Mouse (Mus musculus): ENCODE measurements around the gene Tdrd3.

The Tdrd3 gene

DNA sequence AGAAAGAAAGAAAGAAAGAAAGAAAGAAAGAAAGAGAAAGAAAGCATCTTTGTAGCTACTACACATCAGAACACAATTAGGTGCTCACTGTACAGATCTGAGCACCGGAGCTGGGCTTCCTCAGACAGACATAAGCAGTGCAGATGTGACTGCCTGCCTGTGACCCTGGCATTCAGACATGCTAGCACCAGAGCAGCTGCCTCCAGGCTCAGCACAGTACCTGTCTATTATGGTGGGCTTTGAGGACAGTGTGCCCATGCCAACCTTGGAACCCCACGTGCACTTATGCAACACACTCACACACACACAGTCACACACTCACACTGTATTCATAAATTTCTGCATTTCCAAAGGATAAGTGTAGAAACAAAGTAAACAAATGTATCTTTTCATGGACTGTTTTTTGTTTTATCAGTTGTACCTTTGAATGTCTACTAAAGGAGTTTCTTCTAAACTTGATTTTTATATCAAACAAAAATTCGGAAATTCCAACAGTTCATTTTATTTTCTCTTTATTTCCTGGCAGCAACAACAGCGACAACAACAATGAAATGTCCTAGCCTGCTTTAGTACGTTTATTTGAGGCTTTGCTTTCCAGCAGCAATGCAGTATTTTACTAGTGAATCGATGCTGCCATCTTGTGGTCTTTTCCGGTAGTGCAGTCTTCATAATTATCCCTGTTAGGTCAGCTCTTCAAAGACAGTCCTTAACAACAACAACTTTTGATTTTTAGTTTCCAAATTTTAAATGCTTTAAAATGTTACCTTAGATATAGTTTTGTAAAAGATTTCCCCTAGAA is 35.4 kb downstream of the Tdrd3 start:
- DNase-seq (ENCODE audit: inconsistent age in 2 of 2, low spot score in 1 of 2), result peak; percentile 51 to 91

DNA sequence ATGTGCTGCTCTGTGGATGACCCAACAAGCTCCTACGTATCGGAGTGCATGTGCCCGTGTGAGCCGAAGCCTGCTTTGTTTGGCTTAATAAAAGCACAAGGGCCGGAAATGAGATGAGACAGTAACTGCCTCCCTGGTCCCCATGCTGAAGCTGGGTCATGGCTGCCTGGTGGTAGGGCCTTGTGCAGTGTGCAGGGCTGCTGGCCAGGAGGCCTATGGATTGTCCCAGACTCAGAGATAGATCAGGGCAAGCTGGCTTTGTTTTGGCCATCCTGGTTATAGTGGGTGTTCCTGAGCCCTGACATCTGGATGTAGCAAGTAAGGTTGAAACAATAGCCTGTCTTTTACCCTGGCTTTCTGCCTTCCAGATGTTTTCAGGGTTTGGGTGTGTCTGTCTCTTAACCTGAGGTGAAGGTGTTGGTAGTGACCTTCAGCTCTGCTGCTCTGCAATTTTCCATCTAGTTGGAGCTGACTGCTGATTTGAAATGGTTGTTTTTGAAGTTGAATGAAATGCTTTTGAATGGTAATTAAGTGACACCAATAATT is 39.3 kb downstream of the Tdrd3 start:
- no peak for DNase-seq (ENCODE audit: inconsistent age in 2 of 2, low spot score in 1 of 2)

DNA sequence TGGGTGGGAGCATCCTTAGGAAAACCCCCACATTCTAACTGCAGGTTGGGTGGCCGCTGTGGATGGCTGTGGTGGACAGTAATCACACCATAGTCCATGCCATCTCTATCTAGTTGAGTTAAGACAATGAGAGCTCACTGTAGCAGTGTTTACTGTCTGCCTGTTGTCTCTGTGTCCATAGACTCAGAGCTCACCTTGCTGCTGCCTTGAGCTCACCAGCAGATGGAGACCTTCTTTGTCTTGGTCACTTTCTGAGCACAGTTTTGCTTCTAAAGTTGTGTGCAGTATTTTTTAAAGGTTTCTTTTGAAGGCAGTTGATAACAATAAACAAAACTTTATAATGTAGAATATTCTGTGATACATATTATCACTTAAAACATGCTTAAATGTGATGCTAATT is 43.3 kb downstream of the Tdrd3 start:
- DNase-seq (ENCODE audit: inconsistent age in 2 of 2, low spot score in 1 of 2), result no peak

DNA sequence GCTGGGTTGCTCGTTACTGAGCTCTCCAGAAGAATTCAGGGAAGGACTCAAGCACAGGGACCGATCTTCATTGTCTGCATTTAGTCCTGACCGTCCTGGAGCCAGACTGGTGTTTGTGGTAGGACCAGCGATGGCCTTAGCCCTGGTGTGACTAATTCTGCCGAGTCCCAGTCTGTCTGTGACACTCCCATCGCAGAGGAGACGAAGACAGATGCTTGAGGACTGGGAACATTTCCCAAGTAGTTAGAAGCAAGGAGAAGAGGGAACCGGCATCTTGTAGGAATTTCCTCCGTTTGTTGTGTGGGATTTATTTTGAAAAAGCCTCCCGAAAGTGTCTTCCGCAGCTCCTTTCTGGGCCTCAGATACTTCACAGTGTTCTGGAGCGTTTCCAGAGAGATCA is 45.1 kb downstream of the Tdrd3 start:
- DNase-seq (ENCODE audit: inconsistent age in 2 of 2, low spot score in 1 of 2), result no peak

DNA sequence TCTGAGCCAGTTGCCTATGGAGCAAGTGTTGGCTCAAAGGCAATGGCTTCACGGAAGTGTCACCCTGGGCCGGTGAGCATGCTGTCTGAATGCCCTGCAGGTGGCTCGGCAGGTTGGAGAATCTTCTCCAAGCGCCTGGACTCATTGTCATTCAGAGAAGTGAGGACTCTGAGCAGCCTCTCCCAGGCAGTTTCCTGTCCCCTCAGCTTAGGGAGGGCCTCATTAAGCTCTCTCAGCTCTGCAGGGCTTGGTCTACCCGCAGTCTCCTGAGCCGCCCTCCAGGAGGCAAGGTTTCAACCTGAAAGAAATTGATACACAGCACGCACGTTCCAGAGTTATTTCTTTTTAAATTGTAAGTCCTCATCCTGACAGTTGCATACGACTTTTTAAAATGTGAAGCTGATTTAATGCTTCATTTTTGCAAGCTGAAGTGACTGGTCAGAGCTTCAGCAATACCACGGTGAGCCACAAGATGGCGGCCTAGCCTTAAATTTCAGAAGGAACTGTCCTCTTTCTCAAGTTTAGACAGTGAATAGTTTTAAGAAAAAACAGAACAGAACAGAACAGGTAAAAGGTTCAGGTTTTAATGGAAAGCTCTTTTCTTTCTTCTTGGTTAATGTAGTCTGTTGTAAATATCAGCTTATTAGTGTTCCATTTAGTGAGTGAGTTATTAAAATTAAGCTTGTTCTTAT is 47.7 kb downstream of the Tdrd3 start:
- DNase-seq (ENCODE audit: inconsistent age in 2 of 2, low spot score in 1 of 2), result peak; percentile 63 to 90

DNA sequence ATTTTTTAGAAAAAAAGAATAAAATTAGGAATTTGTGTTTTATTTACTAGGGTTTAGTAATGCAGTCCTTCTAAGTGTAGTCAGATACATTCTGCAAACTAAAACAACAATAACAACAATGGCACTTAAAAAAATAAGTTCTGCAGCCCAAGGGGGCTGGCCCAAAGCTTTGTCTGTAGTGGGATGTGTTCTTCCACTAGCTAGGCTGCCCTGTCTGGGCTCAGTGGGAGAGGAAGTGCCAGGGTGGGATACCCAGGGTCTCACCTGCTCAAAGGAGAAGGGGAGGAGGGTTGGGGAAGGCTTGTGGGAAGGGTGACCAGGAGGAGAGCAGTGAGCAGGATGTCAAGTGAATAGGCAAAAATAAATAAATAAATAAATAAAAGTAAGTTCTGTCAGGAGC is 48.2 kb downstream of the Tdrd3 start:
- DNase-seq (ENCODE audit: inconsistent age in 2 of 2, low spot score in 1 of 2), result no peak

DNA sequence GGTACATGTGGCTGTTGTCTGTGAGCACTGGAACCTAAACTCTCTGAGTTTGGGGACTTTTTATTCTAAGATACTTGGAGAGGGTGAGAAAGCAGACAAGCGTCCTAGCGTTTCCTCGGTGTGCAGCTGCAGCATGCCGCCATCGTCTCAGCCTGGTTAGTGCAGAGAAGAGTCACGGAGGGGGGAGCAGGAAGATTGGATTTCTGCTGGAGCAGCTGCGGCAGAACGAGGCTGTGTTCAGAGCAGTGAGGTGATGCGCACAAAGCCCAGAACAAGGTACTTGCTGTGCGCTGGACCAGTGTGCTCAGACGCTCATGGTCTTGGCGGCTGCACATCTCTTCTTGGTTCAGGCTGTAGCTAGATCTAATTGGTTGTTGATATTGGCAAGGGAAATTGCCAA is 51.1 kb downstream of the Tdrd3 start:
- no peak for DNase-seq (ENCODE audit: inconsistent age in 2 of 2, low spot score in 1 of 2)

DNA sequence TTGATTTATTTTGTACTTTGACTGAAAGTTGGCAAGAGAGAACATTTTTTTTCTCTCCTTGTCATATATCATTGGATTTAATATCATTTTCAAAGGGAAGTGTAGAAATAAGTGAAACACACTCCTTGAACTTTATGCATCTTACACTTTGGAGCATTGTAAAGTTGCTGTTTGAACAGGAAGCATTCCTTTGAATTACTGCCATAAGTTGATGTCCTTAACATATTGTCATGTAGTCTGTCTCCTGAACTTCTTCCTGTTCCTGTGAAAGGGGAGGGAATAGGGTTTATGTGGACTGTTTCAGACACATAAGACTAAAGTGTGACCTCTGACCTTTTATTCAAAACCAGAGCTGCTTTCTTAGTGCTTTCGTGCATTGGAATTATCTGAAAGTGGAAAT is 55.1 kb downstream of the Tdrd3 start:
- no peak for DNase-seq (ENCODE audit: inconsistent age in 2 of 2, low spot score in 1 of 2)

DNA sequence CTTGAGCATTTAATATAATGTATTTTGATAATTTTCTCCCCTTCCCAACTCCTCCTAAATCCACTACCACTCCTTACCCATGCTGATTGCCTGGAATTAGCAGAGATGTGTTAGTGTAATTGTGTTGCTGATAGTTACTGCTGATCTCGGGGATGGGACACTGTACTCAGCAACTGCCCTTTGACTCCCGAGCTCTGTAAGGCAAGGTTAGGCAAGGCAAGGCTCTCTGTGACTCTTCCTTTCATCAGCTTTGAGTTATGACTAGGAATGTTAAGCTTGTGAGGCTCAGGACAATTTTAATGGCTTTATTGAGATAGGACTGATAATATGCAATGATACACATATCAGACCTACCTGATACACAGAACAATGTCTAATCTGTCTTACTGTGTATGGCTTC is 56.3 kb downstream of the Tdrd3 start:
- no peak for DNase-seq (ENCODE audit: inconsistent age in 2 of 2, low spot score in 1 of 2)

DNA sequence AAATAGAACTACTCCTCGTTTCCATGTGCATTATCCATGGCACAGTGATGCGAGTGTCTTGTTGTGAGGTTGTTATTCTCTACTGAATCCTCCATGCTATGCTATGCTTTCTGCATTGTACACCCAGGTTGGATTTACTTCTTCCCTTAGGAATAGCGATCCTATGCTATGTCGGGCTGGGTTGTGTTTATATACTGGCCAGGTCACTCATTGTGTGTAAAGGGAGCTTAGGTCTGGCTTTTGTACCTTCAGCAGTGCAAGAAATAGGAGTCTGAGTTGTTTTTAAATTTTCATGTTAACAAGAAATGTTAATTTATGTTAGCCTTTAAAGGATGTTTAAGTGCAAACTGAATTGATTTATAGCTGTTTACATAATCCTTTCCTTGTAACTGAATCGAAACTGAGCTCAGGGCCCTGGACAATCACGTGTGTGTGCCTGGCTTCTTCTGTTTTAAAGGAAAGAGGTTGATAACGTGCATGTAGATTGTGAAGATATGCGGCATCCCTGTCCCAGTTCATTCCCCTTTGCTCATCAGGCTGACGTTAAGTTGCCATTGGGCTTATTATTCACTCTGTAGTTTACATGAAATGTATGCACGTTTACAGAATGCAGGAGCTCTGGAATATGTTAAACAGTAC is 59.4 kb downstream of the Tdrd3 start:
- DNase-seq (ENCODE audit: inconsistent age in 2 of 2, low spot score in 1 of 2), result no peak

DNA sequence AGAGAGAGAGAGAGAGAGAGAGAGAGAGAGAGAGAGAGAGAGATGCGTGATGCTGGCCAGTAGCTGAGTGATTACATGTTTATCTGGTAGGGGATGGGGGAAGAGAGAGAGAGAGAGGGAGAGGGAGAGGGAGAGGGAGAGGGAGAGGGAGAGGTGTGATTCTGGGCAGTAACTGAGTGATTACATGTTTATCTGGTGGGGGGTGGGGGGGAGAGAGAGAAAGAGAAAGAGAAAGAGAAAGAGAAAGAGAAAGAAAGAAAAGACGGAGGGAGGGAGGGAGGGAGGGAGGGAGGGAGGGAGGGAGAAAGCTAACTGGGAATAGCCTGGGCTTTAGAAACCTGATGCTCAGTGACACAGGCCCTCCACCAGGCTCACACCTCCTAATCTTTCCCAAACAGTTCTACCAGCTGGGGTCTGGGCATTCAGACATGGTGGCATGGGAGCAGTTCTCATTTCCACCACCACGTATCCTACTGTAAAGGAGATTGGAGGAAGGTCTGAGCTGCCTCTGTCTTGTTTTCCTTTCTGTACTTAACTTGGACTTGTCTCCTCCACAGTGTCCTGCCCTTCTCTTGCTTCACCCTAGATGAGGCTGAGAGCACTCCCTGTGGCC is 62.0 kb downstream of the Tdrd3 start:
- peak in 1 of 2 experiments; percentile 66 for DNase-seq (ENCODE audit: inconsistent age in 2 of 2, low spot score in 1 of 2)

DNA sequence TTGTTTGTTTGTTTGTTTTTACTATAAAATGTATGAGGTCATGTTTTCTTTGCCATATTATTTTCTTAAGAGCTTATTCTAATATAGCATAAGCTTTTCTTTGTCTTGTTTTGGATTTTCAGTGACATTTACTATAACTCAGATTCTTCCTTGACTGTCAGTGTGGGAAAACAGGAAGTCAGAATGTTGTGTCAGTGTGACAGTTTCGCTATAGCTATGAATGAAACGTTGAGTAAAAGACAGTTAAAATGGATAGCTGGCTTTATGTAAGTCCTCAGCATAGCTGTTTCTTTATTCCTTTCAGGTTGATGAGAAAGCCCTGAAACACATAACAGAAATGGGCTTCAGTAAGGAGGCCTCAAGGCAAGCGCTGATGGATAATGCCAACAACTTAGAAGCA is 69.4 kb downstream of the Tdrd3 start:
- no peak for DNase-seq (ENCODE audit: inconsistent age in 2 of 2, low spot score in 1 of 2)

DNA sequence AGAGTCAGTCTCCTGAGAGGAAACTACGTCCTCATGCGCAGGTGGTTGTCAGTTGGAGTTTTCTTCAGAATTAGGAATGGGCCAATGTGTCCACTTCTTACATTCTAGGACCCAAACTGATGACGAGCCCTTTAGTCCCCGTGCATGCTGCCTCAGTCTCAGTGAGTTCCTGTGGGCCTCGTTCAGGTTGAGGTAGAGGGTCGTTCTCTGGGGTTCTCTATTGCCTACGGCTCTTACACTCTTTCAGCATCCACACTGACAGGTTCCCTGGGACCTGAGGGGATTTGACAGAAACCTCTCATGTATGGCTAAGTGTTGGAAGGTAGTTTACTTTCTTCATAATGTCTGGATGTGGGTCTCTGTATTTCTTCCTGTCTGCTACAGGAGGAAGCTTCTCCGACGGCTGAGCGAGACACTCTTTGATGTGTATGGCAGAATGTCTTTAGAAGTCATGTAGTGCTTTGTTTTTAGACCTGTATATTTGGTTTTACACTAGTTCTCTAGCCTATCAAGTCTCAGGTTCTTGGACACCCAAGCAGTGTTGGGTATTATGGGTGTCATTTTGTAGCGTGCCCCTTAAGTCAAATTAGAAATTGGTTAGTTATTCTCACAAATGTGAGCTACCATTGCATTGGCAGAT is 81.6 kb downstream of the Tdrd3 start:
- no peak for DNase-seq (ENCODE audit: inconsistent age in 2 of 2, low spot score in 1 of 2)

DNA sequence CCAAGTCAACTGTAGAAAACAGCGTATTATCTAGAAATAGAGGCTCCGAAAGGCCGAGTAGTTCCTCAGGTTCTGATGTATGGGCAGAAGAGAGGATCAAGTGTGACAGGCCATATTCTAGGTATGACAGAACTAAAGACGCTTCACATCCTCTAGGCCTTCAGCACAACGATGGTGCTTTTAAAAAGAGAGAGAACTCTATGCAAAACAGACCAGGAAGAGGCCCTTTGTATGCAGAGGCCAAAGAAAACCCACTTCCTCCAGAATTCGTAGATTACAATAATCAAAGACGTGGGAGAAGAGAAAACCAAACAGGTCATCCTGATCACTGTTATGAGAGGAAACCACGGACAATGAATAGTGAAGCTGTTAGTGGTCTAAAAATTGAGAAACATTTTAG is 89.5 kb downstream of the Tdrd3 start:
- DNase-seq (ENCODE audit: inconsistent age in 2 of 2, low spot score in 1 of 2), result no peak

DNA sequence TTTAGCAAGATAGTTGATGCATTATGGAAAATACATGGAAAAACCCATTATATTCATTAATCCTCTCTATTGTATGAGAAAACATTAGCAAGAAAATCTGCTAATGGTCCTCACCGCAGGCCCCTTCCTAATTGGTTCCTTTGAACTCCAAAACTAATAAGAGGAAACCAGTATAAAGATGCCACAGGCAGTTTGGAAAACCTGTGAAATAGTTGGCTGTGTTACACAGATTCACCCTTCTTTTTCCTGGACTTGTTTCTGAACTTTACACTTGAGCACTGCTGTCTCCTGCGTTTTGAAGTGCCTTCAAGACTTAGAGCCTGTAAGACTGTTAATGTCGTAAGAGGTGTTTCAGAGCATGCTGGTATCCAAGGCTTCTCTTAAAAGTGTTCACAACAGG is 98.8 kb downstream of the Tdrd3 start:
- DNase-seq (ENCODE audit: inconsistent age in 2 of 2, low spot score in 1 of 2), result peak in 1 of 2 experiments; percentile 19

DNA sequence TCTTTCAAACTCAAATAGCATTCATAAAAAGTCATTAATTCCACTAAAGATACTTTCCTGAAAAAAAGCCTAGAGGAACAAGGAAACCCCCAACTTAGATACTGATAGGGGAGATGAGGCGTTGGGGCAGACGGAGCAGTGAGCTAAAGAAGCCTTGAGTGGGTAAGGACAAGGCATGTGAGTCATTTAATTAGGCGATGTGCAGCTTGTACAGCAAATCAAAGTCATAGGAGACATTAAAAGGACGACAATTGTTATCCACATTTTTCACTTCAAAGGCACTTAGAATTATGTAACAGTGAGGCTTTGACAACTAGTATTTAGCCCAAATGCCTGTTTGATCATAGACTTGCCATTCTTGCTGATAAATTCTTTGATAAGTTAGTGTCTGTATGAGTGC is 100.9 kb downstream of the Tdrd3 start:
- peak in 1 of 2 experiments; percentile 65 for DNase-seq (ENCODE audit: inconsistent age in 2 of 2, low spot score in 1 of 2)

DNA sequence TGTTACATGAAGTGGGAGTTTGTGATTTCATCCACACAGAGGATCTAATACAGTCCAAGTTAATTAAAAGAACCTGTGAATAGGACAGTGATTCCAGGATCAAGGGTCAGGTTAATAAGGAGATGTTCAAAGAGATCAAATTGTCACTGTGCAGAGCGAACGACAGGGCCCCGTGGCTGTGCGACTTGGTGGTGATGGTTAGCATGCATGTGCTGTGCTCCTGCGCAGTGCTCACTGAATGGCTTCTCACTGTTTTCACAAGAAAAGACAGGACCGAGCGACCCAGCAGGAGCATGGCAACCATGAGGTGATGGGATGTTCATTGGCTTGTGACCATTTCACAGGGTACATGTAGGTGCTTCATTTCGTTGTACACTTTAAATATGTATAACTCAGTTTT is 115.4 kb downstream of the Tdrd3 start:
- DNase-seq (ENCODE audit: inconsistent age in 2 of 2, low spot score in 1 of 2), result no peak

DNA sequence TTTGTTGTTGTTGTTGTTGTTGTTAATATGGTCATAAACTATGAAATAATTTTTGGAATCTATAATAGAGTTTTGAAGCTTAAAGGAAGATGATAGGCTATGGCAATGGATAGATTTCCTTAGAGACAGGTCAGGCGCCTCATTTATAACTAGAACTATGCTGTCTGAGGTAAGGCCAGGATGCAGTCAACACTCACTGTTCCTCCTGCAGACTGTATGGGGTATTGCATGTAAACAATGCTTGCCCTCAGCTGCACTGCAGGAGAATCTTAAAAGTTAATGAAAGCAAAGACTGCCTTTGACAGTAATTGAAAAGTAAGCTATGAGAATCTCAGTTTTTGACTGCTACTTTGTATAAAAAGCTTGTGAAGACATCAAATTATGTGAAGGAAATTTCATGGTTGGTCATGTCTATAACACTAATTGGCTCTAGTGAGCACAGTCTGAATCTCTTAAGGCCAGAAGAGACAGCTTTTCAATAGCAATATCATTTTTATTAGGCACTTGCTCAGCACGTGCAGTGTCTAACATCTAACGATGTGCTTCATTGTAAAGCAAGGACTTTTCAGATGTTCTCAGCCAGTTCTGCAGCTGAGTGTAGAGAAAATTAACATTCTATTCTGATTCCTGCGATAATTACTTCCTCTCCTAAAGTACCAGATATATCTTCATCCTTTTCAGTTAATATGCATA is 120.8 kb downstream of the Tdrd3 start:
- DNase-seq (ENCODE audit: inconsistent age in 2 of 2, low spot score in 1 of 2), result no peak

DNA sequence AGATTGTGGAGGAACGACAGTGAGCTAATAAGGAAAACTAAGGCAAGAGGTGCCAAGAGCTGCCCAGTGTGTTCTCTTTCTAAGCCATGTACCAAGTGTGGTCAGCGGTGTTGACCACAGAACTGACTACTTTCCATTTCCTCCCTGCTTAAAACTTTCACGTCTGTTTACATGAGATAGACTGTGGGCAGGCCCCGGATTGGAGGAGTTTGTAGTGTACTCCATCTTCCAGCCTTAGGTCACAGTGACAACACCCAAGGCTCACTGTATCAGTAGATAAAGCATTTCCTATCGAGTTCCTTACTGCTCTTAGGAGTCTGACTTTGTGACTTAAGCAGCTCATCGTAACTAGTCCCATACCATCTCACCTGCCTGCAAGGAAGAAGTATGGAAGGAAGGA is 133.5 kb downstream of the Tdrd3 start:
- DNase-seq (ENCODE audit: inconsistent age in 2 of 2, low spot score in 1 of 2), result no peak

DNA sequence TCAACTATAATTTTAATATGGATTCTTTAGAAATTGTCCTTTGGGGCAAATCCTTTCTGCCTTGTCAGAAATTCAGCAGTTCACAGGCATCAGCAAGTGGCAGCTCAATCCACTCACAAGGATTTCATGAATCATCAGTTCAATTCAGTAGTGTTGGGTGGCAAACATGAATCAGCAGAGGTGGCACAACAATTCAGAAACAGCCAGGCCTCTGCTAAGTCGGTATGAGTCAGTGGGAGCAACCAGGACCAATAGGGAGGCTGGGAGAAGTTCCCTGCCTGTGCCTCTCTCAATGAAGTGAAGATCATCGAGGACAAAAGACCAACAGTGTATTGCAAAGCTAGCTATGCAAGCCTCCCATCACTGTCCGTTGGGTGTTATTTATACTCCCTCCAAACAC is 135.8 kb downstream of the Tdrd3 start:
- DNase-seq (ENCODE audit: inconsistent age in 2 of 2, low spot score in 1 of 2), result peak in 1 of 2 experiments; percentile 39
